Mouse (Mus musculus): ENCODE data around the gene 4930452B06Rik. TPM values are rescaled to one million over a fixed set of nuclear protein-coding genes. Genes with fewer than 3 reads are reported as not detected.

Gene 4930452B06Rik
- total RNA-seq (2023) = not detected

DNA sequence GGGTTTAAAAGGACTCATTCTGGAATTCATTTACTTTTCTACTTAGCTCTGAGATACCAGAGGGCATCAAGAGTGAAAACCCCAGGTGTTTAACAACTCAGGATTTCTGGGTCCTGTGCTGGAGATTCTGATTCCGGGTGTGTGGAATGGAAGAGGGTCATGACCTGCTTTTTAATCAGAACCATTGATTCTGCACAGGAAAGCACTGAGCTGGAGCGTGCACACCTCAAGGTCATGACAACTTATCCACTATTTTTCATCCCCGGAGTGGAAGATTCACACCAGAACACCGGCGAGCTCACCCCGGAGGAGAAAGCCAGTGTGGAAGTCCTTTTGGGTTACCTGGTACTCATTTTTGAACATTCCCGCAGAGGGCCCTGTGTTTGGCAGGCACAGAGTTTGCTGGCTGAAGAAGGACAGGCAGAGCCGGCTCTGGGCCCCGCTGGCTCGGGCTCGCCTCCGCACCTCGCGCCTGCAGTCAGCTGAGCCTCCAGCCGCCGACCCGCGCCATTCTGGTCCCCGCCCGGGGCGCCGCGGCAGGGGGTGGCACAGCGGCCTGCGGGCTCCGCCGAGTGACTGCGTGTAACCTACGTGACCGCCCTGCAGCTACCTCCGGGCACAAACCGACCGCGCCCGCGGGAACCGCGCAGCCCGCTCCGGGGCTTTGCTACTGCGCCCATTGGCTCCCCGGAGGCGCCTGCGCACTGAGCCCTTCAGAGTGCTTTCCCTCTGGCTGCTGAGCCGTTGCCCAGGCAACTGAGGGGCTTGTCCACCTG is at the start of gene 4930452B06Rik:
Gene 4930452B06Rik (minus strand): TSS at position 605 of the 776 bp plus-strand sequence.

